Mouse (Mus musculus) mouse embryonic stem cell (cell line): ENCODE results near the gene Pik3r6.

ENCODE experiments used
- in situ Hi-C, 2 experiments: fragments of 300-500 bp; cut with MboI; formaldehyde crosslinking; loops; 1 replicate in 1 of 2; 3 replicates in 1 of 2; pipeline ENCODE4 v1.14.3; 2019 to 2020; ENCODE audit warnings: low sequenced_read_pairs in 2 of 2, low pct_unique_long_range_greater_than_20kb in 1 of 2, mixed read lengths in 1 of 2; ENCODE audit not compliant: unreplicated experiment in 1 of 2

Pik3r6 gene

DNA sequence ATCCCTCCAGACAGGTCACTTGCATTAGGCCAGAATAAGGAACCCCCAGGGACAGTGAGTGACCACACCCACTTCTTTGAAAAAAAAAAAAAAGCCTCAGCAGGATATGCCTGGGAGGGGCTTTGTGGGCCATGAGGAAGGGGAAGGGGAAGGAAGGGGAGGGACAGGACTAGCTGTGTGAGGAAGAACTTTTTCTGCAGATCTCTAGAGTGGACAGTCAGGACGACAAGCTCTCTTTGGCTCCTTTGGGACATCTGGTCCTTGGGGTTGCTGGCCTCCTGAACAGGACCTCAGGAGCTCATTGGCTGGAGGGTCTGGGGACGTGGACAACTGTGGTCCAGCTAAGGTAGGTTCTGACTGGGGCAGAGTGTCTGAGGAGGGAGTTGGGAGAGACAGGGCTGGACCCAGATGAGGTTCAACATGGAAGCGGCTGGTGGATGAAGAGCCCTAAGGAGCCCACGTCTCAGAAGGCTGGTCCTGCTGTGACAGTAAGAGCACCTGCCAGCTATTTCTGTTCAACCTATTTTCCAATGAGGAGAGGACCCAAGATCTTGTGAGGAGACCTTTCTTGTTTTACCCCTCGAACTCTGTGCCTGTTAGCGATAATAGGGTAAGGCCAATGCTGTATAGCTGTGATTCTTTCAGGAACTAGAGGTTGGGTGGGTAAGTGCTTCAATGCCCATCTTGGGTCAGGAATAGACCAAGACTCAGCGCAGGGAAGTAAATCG lies at the start of gene Pik3r6:
Gene Pik3r6, plus strand, starts transcription at position 118 of the 728 bp plus-strand sequence.
- in situ Hi-C loops: no loop called here

DNA sequence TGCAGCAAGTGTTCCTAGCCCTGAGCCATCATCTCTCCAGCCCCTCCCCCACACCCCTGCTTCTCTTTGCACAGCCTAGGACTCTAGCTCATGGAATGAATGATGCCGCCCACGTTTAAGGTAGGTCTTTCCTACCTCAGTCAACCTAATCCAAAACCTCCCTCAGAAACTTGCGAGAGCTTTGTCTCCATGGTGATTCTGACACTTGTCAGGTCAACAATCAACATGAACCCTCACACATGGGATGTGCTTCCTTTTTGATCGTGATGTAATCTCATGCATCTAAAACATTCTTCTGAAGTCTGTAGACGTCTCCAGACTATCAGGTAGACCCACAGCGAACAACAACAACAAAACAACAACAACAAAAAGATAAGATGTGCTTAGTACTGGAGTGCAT lies 49.5 kb upstream of the Pik3r6 start:
- in situ Hi-C loops: no loop called here

DNA sequence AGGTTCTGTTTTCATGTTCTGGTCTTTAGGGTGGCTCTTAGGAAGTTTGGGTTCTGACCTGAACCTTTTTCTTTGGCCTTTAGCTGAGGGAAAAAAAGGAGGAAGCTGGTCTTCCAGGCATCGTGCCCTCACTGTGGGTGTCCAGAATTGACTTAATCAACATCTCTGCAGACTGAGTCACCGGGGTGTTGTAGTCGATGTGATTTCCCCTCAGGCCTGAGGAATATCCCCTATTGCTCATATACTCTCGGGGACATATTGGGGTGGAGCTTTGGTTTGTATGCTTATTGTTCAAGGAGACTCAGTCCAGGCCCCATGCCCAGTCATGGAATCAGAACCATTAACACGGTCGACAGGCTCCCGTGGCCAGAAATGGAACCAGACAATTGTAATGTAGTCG lies 44.7 kb upstream of the Pik3r6 start:
- in situ Hi-C loops: no loop called here

DNA sequence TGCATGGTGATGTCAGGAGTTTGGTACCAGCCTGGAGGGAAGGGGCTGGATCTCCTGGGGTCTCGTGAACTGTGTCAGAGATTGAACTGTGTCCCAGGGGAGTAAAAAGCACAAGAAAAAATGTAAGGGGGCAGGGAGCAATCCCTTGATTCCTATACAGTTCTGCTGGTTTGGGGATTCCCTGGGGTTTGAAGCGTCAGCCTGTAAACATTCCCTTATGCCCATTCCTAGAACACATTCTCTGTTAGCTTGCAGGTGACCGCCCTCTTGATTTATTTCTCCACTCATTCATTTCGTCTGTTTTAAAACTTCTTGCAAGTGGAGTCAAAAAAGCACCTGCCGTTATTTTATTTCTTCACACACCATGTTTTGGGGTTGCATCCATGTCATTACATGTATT lies 43.8 kb upstream of the Pik3r6 start:
- in situ Hi-C loops: no loop called here

DNA sequence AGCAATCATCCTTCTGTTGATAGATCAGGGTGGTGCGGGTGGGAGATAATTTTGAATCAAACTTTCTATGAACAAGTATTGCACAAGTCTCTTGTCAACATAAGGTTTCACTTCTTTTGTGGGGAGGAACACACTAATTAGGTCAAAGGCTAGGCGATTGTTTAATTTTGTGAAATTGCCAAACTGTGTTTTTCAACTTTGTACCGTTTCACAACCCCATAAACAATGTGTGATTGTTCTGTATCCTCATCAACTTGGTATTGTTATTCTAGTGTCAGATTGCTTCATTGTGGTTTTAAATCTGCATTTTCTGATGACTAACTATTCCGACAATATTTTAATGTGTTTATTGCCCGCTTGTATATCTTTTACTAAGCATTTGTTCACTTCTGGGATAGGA lies 43.3 kb upstream of the Pik3r6 start:
- in situ Hi-C loops: no loop called here

DNA sequence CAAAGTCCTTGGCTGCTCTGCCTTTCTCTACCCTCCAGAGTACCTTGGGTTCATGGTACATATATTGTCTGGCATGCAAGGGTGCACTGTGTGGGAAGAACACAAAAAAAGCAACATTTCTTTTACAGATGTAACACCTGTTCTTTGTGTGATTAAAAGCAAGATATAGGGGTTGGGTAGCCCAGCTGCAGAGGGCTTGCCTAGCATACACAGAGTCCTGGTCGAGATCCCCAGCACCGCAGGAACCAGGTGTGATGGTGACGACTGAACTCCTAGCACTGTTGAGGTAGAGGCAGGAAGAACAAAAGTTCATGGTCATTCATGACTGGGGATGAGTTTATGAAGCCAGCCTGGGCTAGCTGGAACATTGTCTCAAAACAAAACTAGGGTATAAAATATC lies 40.1 kb upstream of the Pik3r6 start:
- in situ Hi-C loops: no loop called here

DNA sequence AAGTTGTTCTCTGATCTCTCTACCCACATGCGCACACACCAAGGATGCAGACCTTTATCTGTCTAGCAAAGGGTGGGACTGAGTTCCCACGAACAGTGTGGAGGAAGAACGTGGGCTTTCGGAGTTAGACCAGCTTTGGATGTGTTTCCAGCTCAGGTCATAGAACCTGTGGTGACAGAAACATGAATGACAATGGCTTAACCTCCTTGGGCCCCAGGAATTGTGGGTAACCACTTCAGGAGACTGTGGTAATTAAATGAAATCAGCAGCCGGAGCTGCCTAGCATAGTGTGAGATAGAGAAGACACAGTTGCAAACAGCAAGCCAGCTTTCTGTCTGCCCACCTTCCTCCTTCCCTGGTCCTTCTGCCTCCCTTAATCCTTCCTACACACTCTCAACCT lies 38.6 kb upstream of the Pik3r6 start:
- in situ Hi-C loops: no loop called here

DNA sequence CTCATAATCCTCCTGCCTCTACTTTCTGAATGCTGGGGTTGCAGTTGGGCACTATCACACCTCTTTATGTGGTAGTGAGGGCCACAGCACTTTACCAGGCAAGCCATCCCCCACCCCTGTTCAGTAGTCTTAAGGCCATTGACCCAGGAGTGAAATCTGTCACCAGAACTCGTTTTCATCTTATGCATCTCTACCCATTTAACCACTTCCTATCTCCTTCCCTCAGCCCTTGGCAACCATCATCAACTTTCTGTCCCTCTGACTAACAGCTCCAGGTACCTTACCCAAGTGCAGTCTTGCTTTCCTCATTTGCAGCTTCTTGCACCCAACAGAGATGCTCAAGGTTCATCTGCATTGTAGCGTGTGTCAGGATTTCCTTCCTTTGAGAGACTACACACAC lies 37.7 kb upstream of the Pik3r6 start:
- in situ Hi-C loops: no loop called here

DNA sequence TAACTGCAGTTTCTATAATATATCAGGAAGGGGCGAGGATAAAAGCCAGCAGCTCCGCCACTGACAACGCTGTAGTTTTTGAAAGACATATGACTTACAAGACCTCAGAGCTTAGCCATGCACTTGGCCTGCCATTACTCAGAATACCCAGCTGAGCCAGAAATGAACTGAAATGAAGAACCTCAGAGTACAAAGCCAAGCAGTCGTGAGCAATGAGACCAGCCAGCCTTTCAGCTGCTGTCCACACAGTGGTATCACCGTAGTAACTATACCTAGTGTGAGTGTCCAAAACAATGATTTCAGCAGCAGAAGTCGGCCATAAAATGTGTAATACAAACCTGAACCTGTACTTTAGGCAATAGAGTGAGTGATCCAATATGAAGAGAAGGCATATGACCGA lies 35.4 kb upstream of the Pik3r6 start:
- in situ Hi-C loops: no loop called here

DNA sequence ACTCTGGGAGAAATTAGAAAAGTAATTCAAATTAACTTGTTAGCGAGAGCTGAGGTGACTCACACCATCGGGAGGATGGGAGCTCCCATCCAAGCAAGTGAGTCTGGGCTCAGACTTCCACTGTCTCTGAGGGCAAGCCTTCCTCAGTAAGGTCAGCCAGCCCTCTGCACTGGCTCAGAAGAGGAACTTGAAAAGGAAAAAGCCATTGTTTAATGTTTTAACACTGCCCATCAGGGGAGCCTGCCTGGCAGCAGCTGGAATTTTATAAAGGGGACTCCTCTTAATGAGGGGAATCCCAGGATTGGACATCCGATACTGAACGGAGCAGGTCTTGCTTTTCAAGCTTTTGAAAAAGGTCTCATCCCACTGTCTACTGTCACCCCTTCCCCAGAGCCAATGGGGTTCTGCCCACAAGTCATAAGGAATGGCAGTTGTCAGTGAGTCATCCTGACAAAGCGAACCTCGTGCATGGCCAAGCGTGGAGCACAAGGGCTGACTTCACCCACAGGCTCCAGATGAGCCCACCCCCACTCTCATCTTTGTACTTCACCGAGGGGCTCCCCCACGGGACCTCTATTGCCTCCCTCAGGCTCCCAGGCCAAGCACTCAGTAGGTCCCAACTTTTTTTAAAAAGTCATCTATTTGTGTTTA lies 34.7 kb upstream of the Pik3r6 start:
- in situ Hi-C loops: no loop called here

DNA sequence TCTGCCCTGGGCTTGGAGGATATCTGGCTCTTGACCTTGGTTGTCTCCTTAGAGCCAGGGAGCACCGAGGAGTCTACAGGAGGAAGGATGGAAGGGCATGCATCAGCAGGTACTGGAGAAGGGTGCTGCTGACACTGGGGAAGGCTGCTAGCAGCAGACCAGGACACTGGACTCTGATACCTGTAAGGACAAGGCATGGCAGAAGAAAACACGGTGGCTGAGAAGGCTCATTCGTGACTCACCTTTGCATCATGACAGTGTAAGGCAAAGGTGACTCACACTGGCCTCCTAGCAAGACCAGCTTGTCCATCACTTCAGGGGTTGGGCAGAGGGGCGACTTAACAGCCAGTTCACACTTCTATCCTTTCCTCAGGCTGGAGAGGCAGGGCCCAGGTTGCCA lies 33.9 kb upstream of the Pik3r6 start:
- in situ Hi-C loops: no loop called here

DNA sequence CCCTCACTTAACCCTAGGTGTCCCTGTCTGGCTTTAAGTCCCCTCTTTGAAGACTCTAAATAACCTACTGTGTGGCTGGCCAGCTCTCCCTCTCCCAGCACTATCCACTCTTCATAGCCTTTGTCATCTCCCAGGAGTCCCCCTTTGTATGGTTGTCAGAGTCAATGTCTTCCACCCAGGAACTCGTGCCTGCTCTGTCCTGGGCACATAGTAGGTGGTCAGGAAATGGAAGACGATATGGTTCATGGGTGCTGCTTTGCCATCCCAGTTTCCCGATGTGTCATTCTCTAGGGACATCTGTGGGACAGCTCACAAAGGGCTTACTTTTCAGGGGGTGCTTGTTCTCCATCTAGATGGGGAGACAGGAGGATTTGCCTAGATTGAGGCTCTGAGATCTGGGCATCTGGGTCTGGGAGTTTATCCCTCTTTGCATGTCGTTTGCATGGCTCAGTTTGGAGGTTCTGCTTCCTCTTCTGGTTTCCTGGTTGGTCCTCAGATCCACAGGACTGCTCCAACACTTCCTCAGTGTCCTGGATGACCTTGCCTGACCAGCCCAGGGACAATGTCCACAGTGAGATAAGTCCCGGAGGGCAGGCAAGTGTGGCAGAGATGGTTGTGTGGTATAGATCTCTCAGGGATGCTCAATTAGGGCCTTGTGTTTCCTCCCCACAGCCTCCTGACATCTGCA lies 30.5 kb upstream of the Pik3r6 start:
- in situ Hi-C loops: no loop called here

DNA sequence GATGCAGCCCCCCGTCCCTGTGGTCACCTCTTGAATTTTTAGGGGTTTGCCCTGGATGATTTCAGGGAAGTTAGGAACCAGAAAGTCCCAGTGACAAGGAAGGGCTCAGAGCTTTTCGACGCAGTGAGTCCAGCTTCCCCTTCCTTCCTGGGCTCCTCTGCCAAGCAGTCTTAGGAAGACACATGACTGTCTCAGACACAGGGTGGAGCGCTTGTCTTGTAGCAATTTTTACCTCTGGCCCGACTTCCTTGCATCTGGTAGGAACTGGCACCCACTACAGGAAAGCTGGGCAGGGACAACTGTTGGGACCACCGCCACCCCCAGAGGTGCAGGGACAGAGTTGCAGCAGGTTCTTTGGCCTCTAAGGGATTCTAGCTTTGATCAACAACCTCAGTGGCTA lies 28.2 kb upstream of the Pik3r6 start:
- in situ Hi-C loops: no loop called here

DNA sequence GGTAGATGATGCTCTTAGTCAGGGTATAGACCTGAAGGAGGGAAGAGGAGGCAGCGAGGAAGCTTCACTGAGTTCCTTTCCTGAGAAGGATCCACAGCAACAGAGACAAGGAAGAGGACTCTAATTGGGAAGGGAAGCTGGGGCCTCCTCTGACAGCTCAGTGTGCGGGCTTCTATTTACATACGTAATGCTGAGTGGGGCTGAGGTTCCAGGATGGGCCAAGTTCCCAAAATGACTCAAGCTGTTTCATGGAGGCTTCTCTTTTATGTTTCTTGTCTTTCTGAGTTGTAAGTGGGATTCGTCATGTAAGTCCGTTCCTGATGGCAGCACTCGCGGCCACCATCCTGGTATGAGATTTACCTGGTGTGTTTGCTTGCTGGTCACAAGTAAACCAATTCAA lies 27.1 kb upstream of the Pik3r6 start:
- in situ Hi-C loops: loop anchor here in 1 of 2 experiments (5.0 kb wide), 1 partner anchor 38 kb away; no protein-coding TSS in a partner anchor

DNA sequence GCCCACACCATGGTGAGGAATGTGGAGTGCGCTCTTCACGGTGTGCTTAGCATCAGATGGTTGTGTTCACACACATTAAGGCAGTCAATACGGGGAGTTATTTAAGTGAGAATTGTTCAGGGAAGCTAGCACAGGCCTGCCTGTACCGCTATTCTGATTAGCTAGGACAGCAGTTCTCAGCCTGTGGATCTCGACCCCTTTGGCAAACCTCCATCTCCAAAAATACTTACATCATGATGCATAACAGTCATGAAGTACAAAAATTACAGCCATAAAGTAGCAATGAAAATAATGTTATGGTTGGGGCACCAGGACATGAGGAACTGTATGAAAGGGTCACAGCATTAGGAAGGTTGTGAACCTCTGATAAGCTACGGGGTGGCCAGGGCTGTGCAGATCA lies 25.2 kb upstream of the Pik3r6 start:
- in situ Hi-C loops: loop anchor here in 1 of 2 experiments (5.0 kb wide), 1 partner anchor 40 kb away; no protein-coding TSS in a partner anchor

DNA sequence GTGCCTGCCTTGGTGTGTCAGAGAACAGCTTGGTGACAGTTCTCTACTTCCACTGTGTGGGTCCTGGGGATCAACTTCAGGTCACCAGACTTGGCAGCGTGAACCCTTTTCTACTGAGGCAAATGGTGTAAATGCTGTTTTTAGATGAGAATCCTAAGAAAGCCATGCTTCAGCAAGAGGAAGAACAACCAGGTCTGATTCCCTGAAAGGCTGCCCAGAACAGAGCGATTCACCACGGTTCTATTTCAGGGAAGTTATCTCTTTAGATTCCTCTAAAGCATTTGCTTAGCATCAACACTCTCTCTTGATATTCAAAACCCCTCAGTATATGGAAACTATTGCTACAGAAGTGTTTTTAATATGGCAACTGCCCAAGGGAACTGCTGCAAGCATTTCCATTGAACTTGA lies 24.2 kb upstream of the Pik3r6 start:
- in situ Hi-C loops: loop anchor here in 1 of 2 experiments (5.0 kb wide), 1 partner anchor 41 kb away; no protein-coding TSS in a partner anchor

DNA sequence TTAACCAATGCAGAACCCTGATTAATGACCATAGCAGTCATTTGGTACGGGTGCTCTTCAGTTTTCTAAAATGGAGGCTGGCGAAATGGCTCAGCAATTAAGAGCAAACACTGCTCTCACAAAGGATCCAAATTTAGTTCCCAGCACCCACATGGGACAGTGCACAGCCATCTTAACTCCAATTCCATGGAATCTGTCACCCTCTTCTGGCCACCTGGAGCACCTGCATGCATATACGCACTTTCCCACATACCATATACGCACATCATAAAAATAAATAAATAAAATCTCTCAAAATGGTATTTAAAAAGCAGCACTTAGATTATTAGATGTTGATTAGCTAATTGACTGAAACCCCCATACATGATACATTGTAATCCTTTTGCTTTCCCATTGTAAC lies 22.2 kb upstream of the Pik3r6 start:
- in situ Hi-C loops: no loop called here

DNA sequence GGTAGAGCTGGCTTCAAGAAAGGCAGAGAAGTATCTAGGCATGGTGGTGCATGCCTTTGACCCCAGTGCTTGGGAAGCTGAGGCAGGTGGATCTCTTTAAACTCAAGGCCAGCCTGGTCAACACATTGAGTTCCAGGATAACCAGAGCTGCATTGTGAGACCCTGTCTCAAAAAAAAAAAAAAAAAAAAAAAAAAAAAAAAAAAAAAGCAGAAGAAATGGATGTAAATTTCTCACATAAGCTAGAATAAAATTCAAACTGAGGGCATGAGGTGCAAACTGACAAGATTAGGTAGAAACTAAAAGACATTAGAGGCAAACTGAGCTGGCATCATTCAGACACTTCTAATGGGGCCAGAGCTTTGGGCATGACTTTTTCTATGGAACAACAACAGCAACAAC lies 20.8 kb upstream of the Pik3r6 start:
- in situ Hi-C loops: no loop called here

DNA sequence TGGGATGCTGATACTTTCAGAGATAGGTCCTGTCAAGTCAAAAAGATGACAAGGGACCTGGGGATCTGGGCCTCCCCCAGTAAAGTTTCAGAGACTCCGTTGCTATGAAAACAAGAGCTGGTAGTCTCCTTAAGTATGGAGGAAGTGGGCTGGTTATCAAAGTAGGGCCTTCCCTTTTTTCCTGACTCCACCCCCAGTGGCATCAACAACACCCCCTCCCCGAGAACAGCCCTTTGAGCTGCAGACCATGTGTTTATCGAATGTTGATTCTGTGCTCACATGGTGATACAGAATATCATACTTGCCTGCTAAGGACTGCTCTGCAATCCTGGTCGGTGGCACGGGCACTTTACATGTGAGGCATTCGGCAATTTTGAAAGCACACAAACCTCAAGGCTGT lies 19.6 kb upstream of the Pik3r6 start:
- in situ Hi-C loops: no loop called here

DNA sequence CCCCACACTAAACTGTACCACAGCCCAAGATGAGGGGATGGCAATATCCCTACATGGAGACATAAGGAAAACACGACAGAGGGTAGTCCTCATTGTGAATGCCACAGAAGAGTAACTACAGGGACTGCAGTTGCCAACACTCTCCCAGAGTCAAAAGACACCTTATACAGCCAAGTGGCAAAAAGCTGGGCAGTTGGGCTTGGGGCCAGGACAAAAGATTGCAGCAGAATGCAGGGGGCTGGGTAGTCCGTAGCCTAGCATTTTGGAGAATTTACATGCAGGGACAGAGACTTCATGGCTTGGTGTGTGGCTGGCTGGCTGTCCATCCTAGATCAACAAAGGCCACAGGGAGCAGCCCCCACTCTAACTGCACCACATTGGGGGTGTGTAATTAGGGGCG lies 18.4 kb upstream of the Pik3r6 start:
- in situ Hi-C loops: no loop called here
